In genomic region chr4:134784701-134785100, GRCm38 (mm10) we compare ENCODE assay signal across 8 mouse cellular contexts. TPM values are rescaled to one million over a fixed set of nuclear protein-coding genes. Genes with fewer than 3 reads are reported as not detected.
DNase-seq lines count a peak whose midpoint lies in the region; ATAC-seq and TF ChIP-seq lines count a peak whose summit lies in the region.

No protein-coding gene starts in this region.

- H3K27ac ChIP-seq in kidney, embryonic 15.5 days: no peak overlapping the region
- no peak overlapping the region for H3K27ac ChIP-seq in MEL (ENCODE audit: control insufficient read depth, low read depth, low read length)
- no peak overlapping the region for H3K27ac ChIP-seq in liver, embryonic 13.5 days

- peak; percentile 65 for DNase-seq in CD4-positive, CD25-positive, alpha-beta regulatory T cell, adult 2 months (ENCODE audit: low read depth, low spot score)
- peak; percentile 62 to 72 for DNase-seq in kidney, postnatal 4 days
- DNase-seq in MEL (ENCODE audit: low read depth, low spot score): peak; percentile 83
- DNase-seq in liver, embryonic 13.5 days: peak; percentile 52
- DNase-seq in adipocyte (ENCODE audit: low spot score): no peak
- no peak for DNase-seq in urinary bladder, adult 18-20 months (ENCODE audit: low spot score in 2 of 2)

- TF ChIP-seq POLR2A in MEL (IDR thresholded peaks at IDR 0.05; ENCODE audit: control insufficient read depth in 1 of 2, insufficient read depth in 1 of 2, low read depth in 1 of 2, low read length in 2 of 2, poor library complexity in 1 of 2): no peak

- peak; percentile 52 for TF ChIP-seq RAD21 in MEL (IDR thresholded peaks at IDR 0.05; ENCODE audit: low read depth, low read length)

- H3K79me2 ChIP-seq in MEL (ENCODE audit: control insufficient read depth, insufficient read depth, low read length, poor library complexity): no peaks in the 10 kb centered on the region

- no peak overlapping the region for H3K9ac ChIP-seq in kidney, embryonic 15.5 days
- no peak overlapping the region for H3K9ac ChIP-seq in MEL (ENCODE audit: control insufficient read depth, low read depth, low read length, poor library complexity, severe bottlenecking)
- H3K9ac ChIP-seq in liver, embryonic 13.5 days: no peak overlapping the region

- H3K36me3 ChIP-seq in kidney, embryonic 15.5 days: no peaks in the 10 kb centered on the region
- H3K36me3 ChIP-seq in MEL (ENCODE audit: control insufficient read depth in 1 of 2, insufficient read depth in 2 of 2, low read length in 2 of 2): peaks cover 0 to 2% of the 10 kb centered on the region in 2 experiments; a peak in 2 of 4 replicates
- H3K36me3 ChIP-seq in liver, embryonic 13.5 days: no peaks in the 10 kb centered on the region

- no peak overlapping the region for H3K4me3 ChIP-seq in kidney, embryonic 15.5 days (replicated peaks)
- H3K4me3 ChIP-seq in MEL (ENCODE audit: control insufficient read depth in 1 of 2, insufficient read depth in 1 of 2, low read depth in 2 of 2, low read length in 2 of 2): no peak overlapping the region
- no peak overlapping the region for H3K4me3 ChIP-seq in liver, embryonic 13.5 days (replicated peaks)

- no peak for TF ChIP-seq EP300 in MEL (IDR thresholded peaks at IDR 0.05; ENCODE audit: low read depth in 1 of 2, low read length in 2 of 2)

- no peaks in the 10 kb centered on the region for H3K9me3 ChIP-seq in kidney, embryonic 15.5 days (replicated peaks)
- H3K9me3 ChIP-seq in MEL (replicated peaks; ENCODE audit: insufficient read depth, low read length): no peaks in the 10 kb centered on the region
- H3K9me3 ChIP-seq in liver, embryonic 13.5 days (replicated peaks): no peaks in the 10 kb centered on the region

- peak; percentile 57 to 73 (median 69) for TF ChIP-seq CTCF in MEL (IDR thresholded peaks at IDR 0.05 in 2 of 3, conservative IDR thresholded peaks at IDR 0.05 in 1 of 3; ENCODE audit: control insufficient read depth in 1 of 3, insufficient read depth in 1 of 3, low read depth in 2 of 3, low read length in 3 of 3, poor library complexity in 1 of 3, severe bottlenecking in 1 of 3)

- no peak overlapping the region for H3K4me2 ChIP-seq in kidney, embryonic 15.5 days
- H3K4me2 ChIP-seq in liver, embryonic 13.5 days: no peak overlapping the region

- no peak for ATAC-seq in CD4-positive, CD25-positive, alpha-beta regulatory T cell, adult 4 months
- no peak for ATAC-seq in kidney, embryonic 15.5 days (replicated peaks; ENCODE audit: low FRiP score)
- ATAC-seq in liver, embryonic 13.5 days (ENCODE audit: low read depth): no peak

- no peaks in the 10 kb centered on the region for H3K27me3 ChIP-seq in kidney, embryonic 15.5 days
- no peaks in the 10 kb centered on the region for H3K27me3 ChIP-seq in MEL (ENCODE audit: control insufficient read depth in 1 of 2, insufficient read depth in 2 of 2, low read length in 2 of 2)
- H3K27me3 ChIP-seq in liver, embryonic 13.5 days: no peaks in the 10 kb centered on the region

- H3K4me1 ChIP-seq in kidney, embryonic 15.5 days: peaks cover 9% of the 10 kb centered on the region
- H3K4me1 ChIP-seq in MEL (ENCODE audit: control insufficient read depth in 1 of 2, insufficient read depth in 2 of 2, low read length in 2 of 2): 0 out of 4 replicates have a peak, but pooled peaks cover 0 to 5% of the 10 kb centered on the region in 2 experiments
- peaks cover 33% of the 10 kb centered on the region for H3K4me1 ChIP-seq in liver, embryonic 13.5 days (replicated peaks)

- 57% methylated on average over 5 of the region's 5 CpGs for WGBS in kidney, embryonic 15.5 days
- WGBS in liver, embryonic 13.5 days (ENCODE audit: insufficient replicate concordance): 51% methylated on average over 5 of the region's 5 CpGs

TF ChIP-seq in MEL, 35 proteins besides CTCF, POLR2A, EP300 and RAD21:
- TF ChIP-seq TCF12 (IDR thresholded peaks at IDR 0.05; ENCODE audit: low read depth, low read length): no peak
- TF ChIP-seq SMC3 (IDR thresholded peaks at IDR 0.05; ENCODE audit: low read depth, low read length): peak; percentile 44
- TF ChIP-seq ZC3H11A (IDR thresholded peaks at IDR 0.05; ENCODE audit: low read depth, low read length): peak; percentile 27; the same call in 1 of the 2 replicates
- no peak for TF ChIP-seq UBTF (IDR thresholded peaks at IDR 0.05; ENCODE audit: borderline replicate concordance, insufficient read depth, low read depth, low read length)
- no peak for TF ChIP-seq MAX (IDR thresholded peaks at IDR 0.05; ENCODE audit: low read length)
- no peak for TF ChIP-seq SIN3A (IDR thresholded peaks at IDR 0.05; ENCODE audit: low read length)

RNA-seq across cellular contexts. Expression of gene Ldlrap1, which starts 16.9 kb away (rescaled TPM):
- polyA plus RNA-seq in CD4-positive, CD25-positive, alpha-beta regulatory T cell, adult 4 months (2017; shearing (Covaris generic)): 10 to 100 TPM; 26.1 to 42.4 TPM
- 19.3 and 23.6 TPM in 2 replicates for polyA plus RNA-seq in kidney, embryonic 15.5 days (2015; fragmentation: Nextera tagmentation; extraction: Ambion mirVana)
- total RNA-seq in MEL (2012; rRNA removed): 16.6 and 24.8 TPM in 2 replicates
- 10 to 100 TPM in 1 of 2 experiments, not detected in 1; 23.7 TPM for polyA plus RNA-seq in MEL (2012; ENCODE audit: insufficient read depth in 1 of 2, insufficient read length in 2 of 2, low read depth in 1 of 2, low replicate concordance in 2 of 2, missing spikeins in 1 of 2)
- polyA plus RNA-seq in liver, embryonic 13.5 days (2015; fragmentation: Nextera tagmentation; extraction: Ambion mirVana): 20.3 and 23.1 TPM in 2 replicates

Comparison
In these comparisons a context has a peak if more than half of its experiments do, and no peak if none do; other contexts are left out.
1. DNase-seq: peak in CD4-positive, CD25-positive, alpha-beta regulatory T cell, adult 2 months (single experiment), kidney, postnatal 4 days (2 of 2), MEL (single experiment) and liver, embryonic 13.5 days (single experiment); none in adipocyte (single experiment) and urinary bladder, adult 18-20 months (0 of 2).